Mouse (Mus musculus) thymus, postnatal 0 days (tissue): Measurements from ENCODE around the gene Wbp1. TPM values are rescaled to one million over a fixed set of nuclear protein-coding genes. Genes with fewer than 3 reads are reported as not detected.

Source experiments
- DNase-seq: peaks from one replicate; pipeline ENCODE4 v3.0.0-alpha.2; 2015; ENCODE audit warnings: low spot score
- microRNA counts: library from miRNA; unstranded; fragments of <30 nt; microRNA quantifications from one replicate; lab custom pipeline; 2015
- microRNA-seq: library from miRNA; unstranded; fragments of <30 nt; microRNA quantifications from one replicate; pipeline ENCODE4, GENCODE M21; 2016; ENCODE audit warnings: borderline number of aligned reads
- polyA plus RNA-seq: library from polyadenylated mRNA; unstranded; fragments of >200 nt; fragmentation: Nextera tagmentation; extraction: Ambion mirVana; gene quantifications from 2 replicates; pipeline ENCODE4 v1.2.1, GENCODE M21; 2015

Wbp1 gene
- polyA plus RNA-seq, 1 experiment from 2014 or later: 69.7 TPM

GRCm38 (mm10) chr6:83086121-83087035 lies 35.0 kb downstream of the Wbp1 start, which contains the start of gene Lbx2:
TSS of gene Lbx2 (plus strand) at chr6:83086367.
- DNase-seq: no peak

GRCm38 (mm10) chr6:83084477-83084876 lies 36.9 kb downstream of the Wbp1 start:
- no peak for DNase-seq

GRCm38 (mm10) chr6:83083497-83083896 lies 37.9 kb downstream of the Wbp1 start:
- no peak for DNase-seq

GRCm38 (mm10) chr6:83080210-83080609 lies 41.1 kb downstream of the Wbp1 start:
- DNase-seq: no peak

GRCm38 (mm10) chr6:83078324-83078858 lies 43.0 kb downstream of the Wbp1 start:
- DNase-seq: peak; percentile 99

- no peak for DNase-seq
Observed at GRCm38 (mm10) chr6:83077630-83078323, 43.6 kb downstream of the Wbp1 start, which contains the start of gene Pcgf1. TSS of gene Pcgf1 (plus strand) at chr6:83077869.

- peak; percentile 49 for DNase-seq
Observed at GRCm38 (mm10) chr6:83074979-83075378, 46.4 kb downstream of the Wbp1 start.

GRCm38 (mm10) chr6:83071220-83071619 lies 50.1 kb downstream of the Wbp1 start:
- DNase-seq: no peak

GRCm38 (mm10) chr6:83070311-83071219 lies 50.8 kb downstream of the Wbp1 start:
- DNase-seq: peak; percentile 40

- DNase-seq: no peak
Observed at GRCm38 (mm10) chr6:83070247-83070310, 51.3 kb downstream of the Wbp1 start, which contains the start of gene Tlx2. TSS of gene Tlx2 (minus strand) at chr6:83070293.

- no peak for DNase-seq
Observed at GRCm38 (mm10) chr6:83069488-83070246, 51.7 kb downstream of the Wbp1 start.

MicroRNAs within 50 kb of the gene (microRNA counts, 519-probe panel; counts per million panel counts)
- microRNA mmu-miR-3470a+mmu-miR-3470b (lab: Ali Mortazavi, UCI): 473 counts per million, percentile 71 among the panel's probes with 10 or more counts

Small RNA genes within 50 kb of the gene (microRNA-seq; reads per million reads assigned to microRNA genes)
- not detected for gene Mir3470a

Other genes starting within 250 kb of the Wbp1 start
- gene Sema4f, start 181.8 kb downstream of the Wbp1 start, polyA plus RNA-seq: 1.3 and 1.4 TPM in 2 replicates
- gene M1ap, start 174.7 kb downstream of the Wbp1 start, polyA plus RNA-seq: 0.81 and 1.5 TPM in 2 replicates
- gene Dok1, start 88.1 kb downstream of the Wbp1 start, polyA plus RNA-seq: 26.2 and 26.5 TPM in 2 replicates
- gene Loxl3, start 87.4 kb downstream of the Wbp1 start, polyA plus RNA-seq: 1.4 and 1.5 TPM in 2 replicates
- gene Aup1, start 67.0 kb downstream of the Wbp1 start, polyA plus RNA-seq: 197 and 202 TPM in 2 replicates
- gene Htra2, start 66.3 kb downstream of the Wbp1 start, polyA plus RNA-seq: 54.4 and 55.1 TPM in 2 replicates
- gene Dqx1, start 63.7 kb downstream of the Wbp1 start, polyA plus RNA-seq: 0.96 and 1.4 TPM in 2 replicates
- gene Tlx2, start 51.3 kb downstream of the Wbp1 start, polyA plus RNA-seq: 0.23 TPM in 1 of 2 replicates, not detected in the other
- gene Pcgf1, start 43.7 kb downstream of the Wbp1 start, polyA plus RNA-seq: 27.8 and 30.3 TPM in 2 replicates
- 0.51 and 0.95 TPM in 2 replicates for gene Lbx2, start 35.2 kb downstream of the Wbp1 start, polyA plus RNA-seq
- gene Ccdc142, start 20.0 kb downstream of the Wbp1 start, polyA plus RNA-seq: 2.4 and 2.8 TPM in 2 replicates
- gene Gm42688, start 19.9 kb downstream of the Wbp1 start, polyA plus RNA-seq: 2.4 and 2.7 TPM in 2 replicates
- 101 and 107 TPM in 2 replicates for gene Mrpl53, start 12.5 kb downstream of the Wbp1 start, polyA plus RNA-seq
- 39.9 and 42.0 TPM in 2 replicates for gene Mogs, start 6.1 kb downstream of the Wbp1 start, polyA plus RNA-seq
- gene Ino80b, start 3.9 kb upstream of the Wbp1 start, polyA plus RNA-seq: 17.7 and 17.9 TPM in 2 replicates
- 29.1 and 30.9 TPM in 2 replicates for gene Rtkn, start 13.9 kb upstream of the Wbp1 start, polyA plus RNA-seq
- gene Wdr54, start 34.8 kb upstream of the Wbp1 start, polyA plus RNA-seq: 0.67 and 0.95 TPM in 2 replicates
- gene 1700003E16Rik, start 34.8 kb upstream of the Wbp1 start, polyA plus RNA-seq: 0.21 and 0.44 TPM in 2 replicates
- 62.8 and 64.5 TPM in 2 replicates for gene Dctn1, start 44.4 kb upstream of the Wbp1 start, polyA plus RNA-seq
- 0.07 and 0.17 TPM in 2 replicates for gene Slc4a5, start 98.3 kb upstream of the Wbp1 start, polyA plus RNA-seq
- gene Mthfd2, start 204.3 kb upstream of the Wbp1 start, polyA plus RNA-seq: 40.7 and 48.6 TPM in 2 replicates
- gene Mob1a, start 204.5 kb upstream of the Wbp1 start, polyA plus RNA-seq: 71.5 and 73.4 TPM in 2 replicates
- gene Bola3, start 227.6 kb upstream of the Wbp1 start, polyA plus RNA-seq: 216 and 226 TPM in 2 replicates